Mouse (Mus musculus): ENCODE measurements around the gene Vasn. TPM values are rescaled to one million over a fixed set of nuclear protein-coding genes. Genes with fewer than 3 reads are reported as not detected.

Gene Vasn
- polyA plus RNA-seq, 1 experiment: 5.9 TPM

DNA sequence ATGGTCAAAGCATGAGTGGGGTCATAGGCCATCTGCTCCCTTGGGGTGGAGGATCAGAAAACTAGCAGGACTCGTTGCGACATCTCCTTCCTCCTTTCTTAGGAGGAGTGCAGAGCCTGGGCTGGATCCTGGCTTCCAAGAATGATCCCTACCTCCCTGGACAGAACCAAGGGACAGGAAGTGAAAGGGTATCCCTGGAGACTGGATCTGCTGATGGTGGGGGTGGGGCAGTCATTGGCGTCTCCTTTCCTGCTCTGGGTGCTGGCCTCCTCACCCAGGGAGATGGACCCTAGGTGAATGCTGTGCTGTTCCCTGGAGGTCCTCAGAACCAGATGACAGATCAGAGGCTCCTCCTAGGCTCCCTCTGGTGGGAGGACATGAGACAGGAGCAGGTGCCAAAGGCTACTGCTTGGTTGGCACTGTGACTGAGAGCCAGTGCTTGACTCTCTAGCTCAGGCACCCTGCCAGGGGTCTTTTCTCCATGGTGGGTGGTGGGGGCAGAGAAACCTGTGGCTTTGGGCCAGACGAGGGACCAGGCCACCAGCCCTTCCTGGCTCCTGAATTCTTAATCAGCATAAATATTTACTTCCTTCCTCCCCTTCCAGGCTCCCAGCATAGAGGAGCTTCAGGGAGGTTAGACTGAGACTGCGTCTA lies 33.2 kb upstream of the Vasn start:
- peak in 1 of 2 experiments; percentile 53 for DNase-seq (ENCODE audit: extremely low spot score in 1 of 2, low spot score in 1 of 2)

DNA sequence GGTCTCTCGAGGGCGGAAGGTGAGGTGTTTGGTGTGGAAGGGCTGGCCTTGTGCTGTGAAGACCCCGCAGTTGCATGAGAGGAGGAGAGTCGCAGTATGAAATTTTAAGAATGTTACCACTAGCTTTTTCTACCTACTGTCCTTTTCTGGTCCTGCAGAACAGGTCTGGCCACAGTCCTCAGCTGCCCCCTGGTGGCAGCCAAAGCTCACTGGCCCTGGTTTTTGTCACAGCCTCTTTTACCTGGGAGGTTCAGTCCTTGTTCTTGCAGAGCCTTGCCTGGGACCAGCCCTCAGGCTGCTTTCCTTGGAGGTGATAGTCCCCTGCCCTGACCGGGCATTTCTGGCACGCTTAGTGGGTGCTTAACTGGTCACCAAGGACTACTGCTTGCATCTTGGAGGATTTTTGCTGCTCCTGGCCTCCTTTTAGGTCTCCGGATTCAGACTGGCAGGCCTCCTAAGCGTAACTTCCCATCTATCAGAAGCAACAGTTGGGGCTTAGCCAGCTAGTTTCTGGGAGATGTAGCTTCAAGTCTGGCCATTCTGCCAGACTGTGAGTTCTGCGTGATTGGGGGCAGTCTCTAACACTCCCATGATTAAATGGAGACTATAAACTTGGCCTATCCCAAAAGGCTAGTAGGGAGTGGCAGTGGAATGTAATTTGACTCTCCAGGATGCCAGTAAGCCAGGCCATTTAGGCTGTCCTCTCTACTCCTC lies 31.8 kb upstream of the Vasn start:
- peak; percentile 66 to 88 for DNase-seq (ENCODE audit: extremely low spot score in 1 of 2, low spot score in 1 of 2)

DNA sequence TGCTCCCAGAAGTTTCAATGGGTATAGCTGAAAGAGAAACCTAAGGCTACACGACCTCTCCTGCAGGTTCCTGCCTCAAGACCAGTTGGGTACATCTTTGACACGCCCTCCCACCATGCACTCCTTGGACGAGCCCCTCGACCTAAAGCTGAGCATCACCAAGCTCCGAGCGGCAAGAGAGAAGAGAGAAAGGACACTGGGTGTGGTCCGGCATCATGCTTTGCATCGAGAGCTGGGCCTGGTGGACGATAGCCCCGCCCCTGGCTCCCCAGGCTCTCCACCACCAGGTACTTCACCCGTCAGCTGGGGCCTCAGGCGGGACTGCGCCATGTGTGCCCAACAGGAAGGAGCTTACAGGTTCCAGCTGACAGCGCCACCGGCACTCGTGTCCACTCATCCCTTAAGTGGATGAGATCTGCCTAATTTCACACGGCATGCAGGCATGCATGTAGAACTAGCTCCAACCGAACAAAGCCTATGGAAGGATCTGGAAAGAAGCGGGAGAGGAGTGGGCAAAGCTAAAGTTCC lies 31.1 kb upstream of the Vasn start:
- DNase-seq (ENCODE audit: extremely low spot score in 1 of 2, low spot score in 1 of 2): no peak

DNA sequence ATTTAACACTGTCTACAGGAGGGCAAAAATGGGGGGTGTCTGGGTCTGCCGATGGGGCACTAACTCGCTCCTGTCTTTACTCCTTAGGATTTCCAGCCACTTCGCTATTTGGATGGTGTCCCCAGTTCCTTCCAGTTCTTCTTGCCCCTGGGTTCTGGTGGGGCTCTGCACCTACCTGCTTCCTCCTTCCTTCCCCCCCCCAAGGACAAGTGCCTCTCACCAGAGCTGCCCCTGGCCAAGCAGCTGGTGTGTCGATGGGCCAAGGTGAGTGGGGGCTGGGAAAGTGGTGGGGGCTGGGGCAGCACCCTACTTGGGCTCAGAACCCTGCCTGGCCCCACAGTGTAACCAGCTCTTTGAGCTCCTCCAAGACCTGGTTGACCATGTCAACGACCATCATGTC lies 28.5 kb upstream of the Vasn start:
- DNase-seq (ENCODE audit: extremely low spot score in 1 of 2, low spot score in 1 of 2): no peak

GRCm38 (mm10) chr16:4611676-4612075 lies 28.1 kb upstream of the Vasn start:
- DNase-seq (ENCODE audit: extremely low spot score in 1 of 2, low spot score in 1 of 2): no peak

- no peak for DNase-seq (ENCODE audit: extremely low spot score in 1 of 2, low spot score in 1 of 2)
Observed at GRCm38 (mm10) chr16:4613736-4614135, 26.0 kb upstream of the Vasn start.

DNA sequence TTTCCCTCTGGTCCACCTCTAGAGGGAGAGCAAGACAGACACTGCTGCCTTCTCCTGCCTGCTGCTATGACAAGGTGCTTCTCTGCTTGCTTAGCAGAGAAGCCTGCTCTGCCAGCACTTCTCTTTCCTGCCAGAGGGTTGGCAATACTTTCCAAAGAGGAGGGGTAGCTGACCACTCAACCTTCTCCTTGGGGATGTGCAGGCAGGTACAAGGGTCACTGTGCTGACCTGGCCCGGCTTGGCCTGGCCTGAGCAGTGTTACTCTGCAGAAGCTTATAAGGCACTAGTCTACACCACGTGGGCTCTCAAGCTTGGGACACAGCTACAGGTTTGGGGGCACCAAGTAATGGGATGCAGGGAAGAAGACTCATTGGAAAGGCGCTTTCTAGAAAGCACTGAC lies 25.1 kb upstream of the Vasn start:
- no peak for DNase-seq (ENCODE audit: extremely low spot score in 1 of 2, low spot score in 1 of 2)

GRCm38 (mm10) chr16:4615297-4615696 lies 24.4 kb upstream of the Vasn start:
- DNase-seq (ENCODE audit: extremely low spot score in 1 of 2, low spot score in 1 of 2): no peak

DNA sequence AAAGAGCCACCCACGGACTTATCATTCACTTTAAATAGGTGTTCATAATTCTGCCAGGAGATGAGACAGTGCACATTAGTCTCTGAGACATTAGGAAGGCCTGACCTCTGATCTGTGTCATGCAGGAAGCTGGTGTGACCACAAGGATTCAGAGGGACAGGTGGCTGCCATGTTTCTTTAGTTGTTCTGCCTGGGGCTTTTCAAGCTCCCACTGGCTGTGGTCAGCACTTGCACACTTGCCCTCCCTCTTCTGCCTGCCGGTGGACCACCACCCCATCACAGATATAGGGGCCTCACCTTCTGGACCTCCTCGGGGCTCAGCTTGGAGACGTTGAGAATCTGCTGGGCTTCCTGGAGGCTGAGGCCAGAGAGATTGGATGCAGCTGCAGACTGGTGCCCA lies 22.9 kb upstream of the Vasn start:
- no peak for DNase-seq (ENCODE audit: extremely low spot score in 1 of 2, low spot score in 1 of 2)

DNA sequence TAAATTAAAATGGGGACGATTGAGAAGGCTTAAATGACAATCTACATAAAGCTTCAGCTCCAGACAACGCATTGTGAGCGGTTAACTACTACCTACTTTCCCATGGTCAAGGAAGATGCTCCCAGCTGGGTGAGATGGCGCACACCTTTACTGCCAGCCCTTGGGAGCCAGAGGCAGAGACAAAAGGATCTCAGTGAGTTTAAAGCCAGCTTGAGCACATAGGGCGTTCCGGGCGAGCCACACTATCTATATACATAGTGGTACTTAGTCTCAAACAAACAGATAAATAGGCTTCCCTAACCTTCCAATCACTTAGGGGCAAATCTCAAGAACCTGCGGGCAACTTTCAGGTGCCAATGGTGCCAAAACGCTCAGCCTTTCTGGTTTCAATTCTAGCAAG lies 15.7 kb upstream of the Vasn start:
- no peak for DNase-seq (ENCODE audit: extremely low spot score in 1 of 2, low spot score in 1 of 2)

DNA sequence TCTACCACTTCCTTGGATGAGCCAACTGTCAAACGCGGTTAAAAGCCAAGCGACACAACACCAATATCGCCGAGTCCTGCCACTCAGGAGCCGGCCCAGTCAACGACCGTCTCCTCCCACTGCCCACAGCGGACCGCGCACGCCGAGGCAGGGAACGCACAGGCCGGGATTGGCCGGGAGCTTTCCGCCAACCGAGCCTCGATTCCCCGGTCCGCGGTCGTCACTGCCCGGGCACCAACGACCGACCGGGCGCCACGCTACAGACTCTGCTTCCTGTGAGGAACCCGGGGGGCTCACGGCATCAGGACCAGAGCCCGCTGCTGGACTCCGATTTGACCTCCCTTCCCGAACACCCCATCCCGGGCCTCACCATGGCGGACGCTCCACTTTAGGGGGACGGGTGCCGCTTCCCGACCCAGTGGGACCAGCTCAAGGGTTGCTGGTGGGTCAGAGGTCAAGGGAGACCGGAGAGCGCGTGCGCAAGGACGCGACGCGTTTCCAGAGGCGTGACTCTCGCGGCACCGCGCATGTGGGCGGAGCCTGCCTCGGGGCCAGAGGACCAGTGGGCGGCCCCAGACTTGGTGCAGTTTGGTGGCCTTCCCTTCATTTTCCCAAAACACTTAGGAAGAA lies 15.1 kb upstream of the Vasn start, which contains the start of gene Pam16:
Pam16 (minus strand) TSS at position 508 of the 630 bp plus-strand sequence.
- DNase-seq (ENCODE audit: extremely low spot score in 1 of 2, low spot score in 1 of 2): peak; percentile 87 to 94

- DNase-seq (ENCODE audit: extremely low spot score in 1 of 2, low spot score in 1 of 2): no peak
Observed at GRCm38 (mm10) chr16:4627105-4627504, 12.6 kb upstream of the Vasn start.

DNA sequence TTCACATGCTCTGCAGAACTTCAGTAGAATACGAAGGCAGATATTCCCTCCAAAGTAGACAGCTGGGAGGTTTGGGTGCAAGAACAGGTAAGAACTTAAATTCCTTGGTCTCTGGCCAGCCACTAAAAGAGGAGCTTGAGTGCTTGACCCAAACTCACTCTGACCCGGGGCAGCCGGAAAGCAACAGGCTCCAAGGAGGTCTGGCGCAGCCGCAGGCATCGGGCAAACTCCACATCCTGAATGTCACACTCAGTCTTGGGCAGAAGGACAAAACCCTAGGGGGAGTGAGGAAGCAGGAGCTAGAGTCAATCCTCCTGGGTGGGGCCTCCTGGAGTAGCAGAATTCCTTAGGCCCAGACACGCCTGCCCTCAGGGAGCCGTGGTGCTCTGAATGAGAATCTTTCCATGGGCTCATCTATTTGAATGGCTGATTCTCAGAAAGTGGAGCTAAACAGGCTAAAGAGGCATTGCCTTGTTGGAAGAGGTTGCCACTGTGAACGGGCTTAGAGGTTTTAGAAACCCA lies 10.8 kb upstream of the Vasn start:
- DNase-seq (ENCODE audit: extremely low spot score in 1 of 2, low spot score in 1 of 2): no peak

DNA sequence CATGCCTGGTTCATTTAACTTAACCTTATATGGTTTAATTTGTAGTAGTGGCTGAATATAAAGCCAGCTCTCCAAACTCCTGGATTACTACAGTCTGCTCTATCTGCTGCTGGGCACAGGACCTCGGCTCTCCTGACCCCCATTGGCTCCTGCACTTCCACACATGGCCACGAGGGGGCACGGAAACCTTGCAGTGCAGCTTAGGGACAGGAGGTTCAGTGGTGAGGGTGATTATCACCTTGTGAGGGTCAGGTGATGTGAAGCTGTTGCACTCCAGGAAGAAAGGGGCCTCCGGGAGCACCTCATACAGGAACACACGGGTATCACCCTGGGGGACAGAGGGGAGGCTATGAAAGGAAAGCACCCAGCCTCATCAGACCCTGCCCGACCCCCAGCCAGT lies 9.8 kb upstream of the Vasn start:
- peak in 1 of 2 experiments; percentile 89 for DNase-seq (ENCODE audit: extremely low spot score in 1 of 2, low spot score in 1 of 2)

DNA sequence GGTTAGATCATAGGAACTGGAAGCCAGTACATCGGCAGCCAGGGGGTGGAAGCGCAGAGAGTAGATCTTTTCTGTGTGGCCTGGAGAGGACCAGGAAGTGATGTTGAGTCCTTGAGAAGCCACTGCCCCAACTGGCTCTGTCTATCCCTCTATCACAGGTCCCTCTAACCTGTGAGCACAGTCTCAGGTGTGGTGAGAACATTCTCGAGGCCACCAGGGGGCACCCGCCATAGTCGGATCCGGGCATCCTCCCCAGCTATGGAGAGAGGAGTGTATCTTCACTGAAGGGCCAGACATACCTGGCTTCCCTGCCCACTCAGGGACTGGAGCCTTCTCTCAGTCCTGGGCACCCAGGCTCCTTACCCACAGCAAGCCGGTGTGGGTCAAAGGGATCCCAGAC lies 7.7 kb upstream of the Vasn start:
- DNase-seq (ENCODE audit: extremely low spot score in 1 of 2, low spot score in 1 of 2): no peak

- no peak for DNase-seq (ENCODE audit: extremely low spot score in 1 of 2, low spot score in 1 of 2)
Observed at GRCm38 (mm10) chr16:4633661-4634060, 6.1 kb upstream of the Vasn start.

DNA sequence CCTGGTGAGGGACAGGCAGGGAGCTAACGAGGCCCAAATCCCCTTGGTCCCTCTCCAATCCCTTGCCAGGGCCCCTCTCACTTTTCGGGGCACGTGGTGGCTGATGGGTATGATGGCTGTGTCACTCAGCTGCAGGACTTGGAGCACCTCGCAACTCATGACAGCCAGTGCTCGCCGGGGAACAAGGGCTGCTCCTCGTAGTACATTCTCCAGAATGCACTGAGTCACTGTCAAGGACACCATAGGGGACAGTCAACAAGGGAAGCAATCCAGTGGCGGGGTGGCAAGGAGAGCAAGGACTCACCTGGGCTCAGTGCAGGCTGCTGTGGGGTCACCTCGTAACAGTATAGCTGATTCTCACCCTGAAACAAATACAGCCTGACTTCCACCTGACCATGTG lies 5.1 kb upstream of the Vasn start:
- no peak for DNase-seq (ENCODE audit: extremely low spot score in 1 of 2, low spot score in 1 of 2)

- DNase-seq (ENCODE audit: extremely low spot score in 1 of 2, low spot score in 1 of 2): no peak
Observed at GRCm38 (mm10) chr16:4635760-4636159, 4.0 kb upstream of the Vasn start.

DNA sequence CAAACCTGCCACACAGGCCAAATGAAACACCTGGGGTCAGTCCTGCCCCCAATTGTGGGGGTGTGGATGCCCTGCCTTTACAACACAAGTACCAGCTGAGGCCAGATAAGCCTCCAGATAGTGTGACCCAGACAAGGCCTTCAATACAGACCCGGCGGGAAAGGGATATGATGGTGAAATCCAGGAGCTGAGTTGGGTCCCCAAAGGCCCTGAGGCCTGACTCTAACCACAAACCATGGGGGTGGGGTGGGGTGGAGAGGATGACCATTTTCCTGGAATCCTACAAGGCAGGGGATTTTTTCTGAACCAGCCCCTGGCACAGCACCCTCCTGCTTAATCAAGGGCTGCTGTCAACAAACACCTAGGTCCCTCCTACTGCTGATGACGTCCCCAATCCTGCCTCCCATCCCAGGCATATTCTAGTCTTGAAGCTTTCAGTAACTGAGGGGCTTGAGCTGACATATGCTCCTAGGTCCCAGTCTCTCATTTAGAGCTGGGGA lies 800 bp upstream of the Vasn start:
- DNase-seq (ENCODE audit: extremely low spot score in 1 of 2, low spot score in 1 of 2): no peak

GRCm38 (mm10) chr16:4640267-4641005 lies 695 bp downstream of the Vasn start:
- DNase-seq (ENCODE audit: extremely low spot score in 1 of 2, low spot score in 1 of 2): no peak

Measured in frontal cortex, adult 2 months (tissue).